Mouse (Mus musculus) liver, embryonic 15.5 days (tissue): ENCODE results near the gene Gkn2. TPM values are rescaled to one million over a fixed set of nuclear protein-coding genes. Genes with fewer than 3 reads are reported as not detected.

Experiments used
- ATAC-seq: fragments of 200-750 bp; cut with Nextera tagmentation; 2 replicates; pipeline ENCODE4 v1.8.0; 2017; ENCODE audit warnings: moderate number of reproducible peaks, mild to moderate bottlenecking, moderate library complexity; ENCODE audit not compliant: insufficient read depth
- H3K27ac ChIP-seq: fragments of 300-500 bp; sonication (generic); replicated peaks from 2 replicates; pipeline ENCODE4 v1.5.1; 2015; ENCODE audit warnings: mild to moderate bottlenecking, inconsistent platforms
- H3K27me3 ChIP-seq: fragments of 300-500 bp; sonication (generic); 2 replicates; pipeline ENCODE4 v1.6.1; 2015; ENCODE audit warnings: mild to moderate bottlenecking, inconsistent platforms
- H3K36me3 ChIP-seq: fragments of 300-500 bp; sonication (generic); replicated peaks from 2 replicates; pipeline ENCODE4 v1.6.1; 2015; ENCODE audit warnings: moderate library complexity, mild to moderate bottlenecking, inconsistent platforms
- H3K4me1 ChIP-seq: fragments of 300-500 bp; sonication (generic); replicated peaks from 2 replicates; pipeline ENCODE4 v1.6.1; 2015; ENCODE audit warnings: inconsistent platforms
- H3K4me2 ChIP-seq: fragments of 300-500 bp; sonication (generic); 2 replicates; pipeline ENCODE4 v1.6.1; 2015; ENCODE audit warnings: moderate library complexity, mild to moderate bottlenecking, inconsistent platforms
- H3K4me3 ChIP-seq: fragments of 300-500 bp; sonication (generic); replicated peaks from 2 replicates; pipeline ENCODE4 v1.5.1; 2015; ENCODE audit warnings: mild to moderate bottlenecking, inconsistent platforms
- H3K9ac ChIP-seq: fragments of 300-500 bp; sonication (generic); 2 replicates; pipeline ENCODE4 v1.6.1; 2015; ENCODE audit warnings: moderate library complexity, mild to moderate bottlenecking, inconsistent platforms
- H3K9me3 ChIP-seq: fragments of 300-500 bp; sonication (generic); replicated peaks from 2 replicates; pipeline ENCODE4 v1.6.1; 2016; ENCODE audit warnings: inconsistent platforms
- WGBS: fragments of 180-500 bp; shearing (Covaris S2); methylation state at CpG from one replicate; pipeline ENCODE4 v1.1.7; 2015; ENCODE audit warnings: mixed read lengths; ENCODE audit not compliant: insufficient replicate concordance; 5-methylcytosine and 5-hydroxymethylcytosine counted together
- polyA plus RNA-seq: library from polyadenylated mRNA; unstranded; fragments of >200 nt; fragmentation: Nextera tagmentation; extraction: Ambion mirVana; gene quantifications from 2 replicates; pipeline ENCODE4 v1.2.1, GENCODE M21; 2015

Gene Gkn2
- polyA plus RNA-seq, 1 experiment from 2014 or later: not detected

GRCm38 (mm10) chr6:87369223-87369622 is 3.9 kb upstream of the Gkn2 start:
- ATAC-seq: no peak
- H3K9ac ChIP-seq: no peak overlapping the region
- WGBS: 60% methylated on average over 5 of the region's 5 CpGs
- no peaks in the 10 kb centered on the region for H3K4me1 ChIP-seq
- H3K4me2 ChIP-seq: no peak overlapping the region
- H3K4me3 ChIP-seq: no peak overlapping the region
- no peaks in the 10 kb centered on the region for H3K36me3 ChIP-seq
- H3K9me3 ChIP-seq: no peaks in the 10 kb centered on the region
- no peak overlapping the region for H3K27ac ChIP-seq
- H3K27me3 ChIP-seq: 0 out of 2 replicates have a peak, but pooled peaks cover 2% of the 10 kb centered on the region

GRCm38 (mm10) chr6:87383926-87384691 is 11.0 kb downstream of the Gkn2 start:
- Histone ChIP-seq H3K27me3 (peaks cover 47% of the 10 kb centered on the region), H3K27ac (no peak overlapping the region), H3K36me3 (no peaks in the 10 kb centered on the region), H3K9ac (no peak overlapping the region), H3K4me1 (peaks cover 11% of the 10 kb centered on the region), H3K4me3 (no peak overlapping the region), H3K9me3 (no peaks in the 10 kb centered on the region), H3K4me2 (peak overlapping the region; percentile 44)
- ATAC-seq: no peak
- WGBS: 14% methylated on average over 24 of the region's 24 CpGs

- H3K4me3 ChIP-seq: no peak overlapping the region
- H3K9me3 ChIP-seq: no peaks in the 10 kb centered on the region
- H3K27ac ChIP-seq: no peak overlapping the region
- ATAC-seq: no peak
- peaks cover 17% of the 10 kb centered on the region for H3K4me1 ChIP-seq
- H3K9ac ChIP-seq: no peak overlapping the region
- 0 out of 2 replicates have a peak overlapping the region, but pooled peaks have one; percentile 44 for H3K4me2 ChIP-seq
- WGBS: 42% methylated on average over 6 of the region's 6 CpGs
- no peaks in the 10 kb centered on the region for H3K36me3 ChIP-seq
- peaks cover 44% of the 10 kb centered on the region for H3K27me3 ChIP-seq
Measured at GRCm38 (mm10) chr6:87384761-87385160, 11.6 kb downstream of the Gkn2 start.

DNA sequence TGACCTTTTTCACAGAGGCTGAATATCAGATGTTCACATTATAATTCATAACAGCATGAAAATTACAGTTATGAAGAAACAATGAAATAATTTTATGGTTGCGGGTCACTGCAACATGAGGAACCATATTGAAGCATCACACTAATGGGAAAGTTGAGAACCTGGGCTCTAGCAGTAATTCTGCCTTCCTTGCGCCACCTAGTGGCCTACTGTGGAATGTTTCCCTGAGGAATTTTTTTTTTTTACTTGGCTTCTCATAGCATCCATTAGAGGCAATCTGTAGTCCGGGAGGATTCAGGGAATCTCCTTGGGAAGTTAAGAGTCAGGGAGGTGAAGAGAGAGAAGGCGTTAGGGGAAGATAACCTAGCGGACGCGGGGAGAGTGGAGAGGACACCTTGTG is 13.0 kb downstream of the Gkn2 start:
- Histone ChIP-seq H3K36me3 (no peaks in the 10 kb centered on the region), H3K4me1 (peaks cover 19% of the 10 kb centered on the region), H3K27ac (no peak overlapping the region), H3K4me3 (no peak overlapping the region), H3K4me2 (no peak overlapping the region), H3K9ac (no peak overlapping the region), H3K27me3 (peaks cover 38% of the 10 kb centered on the region), H3K9me3 (no peaks in the 10 kb centered on the region)
- 9% methylated on average over 7 of the region's 7 CpGs for WGBS
- no peak for ATAC-seq

- WGBS: 69% methylated on average over 10 of the region's 10 CpGs
- Histone ChIP-seq H3K36me3 (no peaks in the 10 kb centered on the region), H3K27me3 (peaks cover 33% of the 10 kb centered on the region)
Measured at GRCm38 (mm10) chr6:87386681-87387080, 13.5 kb downstream of the Gkn2 start.

GRCm38 (mm10) chr6:87388877-87389276 is 15.7 kb downstream of the Gkn2 start, which contains the start of gene Gkn3:
TSS of gene Gkn3 (minus strand) at chr6:87388935.
- Histone ChIP-seq H3K4me1 (peaks cover 19% of the 10 kb centered on the region), H3K27me3 (peaks cover 15% of the 10 kb centered on the region), H3K4me3 (no peak within 1 kb of the TSS), H3K9me3 (no peaks in the 10 kb centered on the region), H3K36me3 (no peaks in the 10 kb centered on the region), H3K4me2 (no peak within 1 kb of the TSS), H3K27ac (no peak within 1 kb of the TSS), H3K9ac (no peak within 1 kb of the TSS)
- no peak for ATAC-seq
- WGBS: 26% methylated on average over 7 of the region's 7 CpGs

More at GRCm38 (mm10) chr6:87386681-87387080, 13.5 kb downstream of the Gkn2 start:
- no peak overlapping the region for H3K4me3 ChIP-seq
- H3K9me3 ChIP-seq: no peaks in the 10 kb centered on the region
- peaks cover 19% of the 10 kb centered on the region for H3K4me1 ChIP-seq
- H3K9ac ChIP-seq: no peak overlapping the region
- no peak for ATAC-seq
- H3K4me2 ChIP-seq: no peak overlapping the region
- H3K27ac ChIP-seq: no peak overlapping the region

DNA sequence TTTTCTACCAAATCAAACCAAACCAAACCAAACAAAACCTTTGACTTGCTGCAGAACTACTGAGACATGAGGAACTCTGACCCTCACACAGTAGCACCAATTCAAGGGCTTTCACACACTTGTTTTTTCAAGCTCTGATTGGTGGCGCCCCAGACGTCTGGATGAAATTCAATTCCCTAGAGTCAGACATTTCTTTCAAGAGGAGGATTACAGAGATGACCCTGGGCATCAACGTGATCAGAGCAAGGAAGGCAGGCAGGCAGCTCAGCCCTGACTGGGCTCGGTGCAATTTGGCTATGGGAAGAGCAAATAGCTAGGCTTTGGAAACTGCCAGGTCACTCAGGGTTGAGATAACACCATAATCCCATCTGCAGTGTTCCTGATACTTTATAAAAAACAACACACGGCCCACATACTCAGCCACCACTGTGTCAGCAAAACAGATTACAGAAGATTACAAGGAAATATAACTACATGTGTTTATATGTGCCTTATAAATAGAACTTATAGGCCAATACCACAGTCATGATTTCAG is 16.4 kb downstream of the Gkn2 start:
- Histone ChIP-seq H3K36me3 (no peaks in the 10 kb centered on the region), H3K27me3 (peaks cover 9% of the 10 kb centered on the region), H3K9ac (no peak overlapping the region), H3K9me3 (no peaks in the 10 kb centered on the region), H3K4me2 (no peak overlapping the region), H3K4me3 (no peak overlapping the region), H3K4me1 (peaks cover 17% of the 10 kb centered on the region), H3K27ac (no peak overlapping the region)
- no peak for ATAC-seq
- 20% methylated on average over 5 of the region's 5 CpGs for WGBS

DNA sequence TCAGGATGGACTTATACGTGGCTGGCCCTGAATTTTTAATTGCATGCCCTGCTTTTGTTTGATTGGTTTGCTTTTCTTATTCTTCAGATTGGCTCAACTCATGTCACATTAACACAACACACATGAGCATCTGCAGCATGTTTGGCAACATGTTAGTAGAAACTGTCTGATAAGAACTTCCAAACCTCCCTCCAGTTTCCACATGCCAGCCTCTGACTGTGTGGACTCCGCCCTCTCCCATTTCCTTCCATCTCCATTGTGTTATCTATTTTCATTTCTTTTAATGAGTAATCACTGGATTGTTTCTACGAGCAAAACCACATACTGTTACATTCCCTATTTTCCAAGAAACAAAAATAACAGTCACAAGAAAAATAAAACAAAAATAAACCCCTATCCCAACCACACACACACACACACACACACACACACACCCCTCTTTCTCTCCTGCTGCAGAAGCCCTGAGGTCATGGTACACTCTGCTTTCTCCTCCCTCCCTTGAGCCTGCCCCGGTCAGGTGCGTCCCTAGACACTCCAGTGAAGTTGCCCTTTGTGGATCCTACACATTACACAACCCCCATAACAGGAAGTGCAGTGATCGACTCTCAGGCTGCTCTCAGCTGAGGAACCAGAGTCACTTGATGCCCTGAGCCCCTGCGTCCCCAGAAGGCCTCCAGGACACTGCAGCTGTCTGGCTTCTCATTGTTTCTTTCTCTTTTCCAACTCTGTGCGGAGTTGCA is 20.5 kb downstream of the Gkn2 start:
- H3K27me3 ChIP-seq: no peaks in the 10 kb centered on the region
- no peak overlapping the region for H3K9ac ChIP-seq
- no peak overlapping the region for H3K4me3 ChIP-seq
- peaks cover 14% of the 10 kb centered on the region for H3K4me1 ChIP-seq
- no peaks in the 10 kb centered on the region for H3K36me3 ChIP-seq
- WGBS: 30% methylated on average over 8 of the region's 8 CpGs
- no peak overlapping the region for H3K27ac ChIP-seq
- H3K4me2 ChIP-seq: no peak overlapping the region
- ATAC-seq: peak; percentile 56
- H3K9me3 ChIP-seq: no peaks in the 10 kb centered on the region

DNA sequence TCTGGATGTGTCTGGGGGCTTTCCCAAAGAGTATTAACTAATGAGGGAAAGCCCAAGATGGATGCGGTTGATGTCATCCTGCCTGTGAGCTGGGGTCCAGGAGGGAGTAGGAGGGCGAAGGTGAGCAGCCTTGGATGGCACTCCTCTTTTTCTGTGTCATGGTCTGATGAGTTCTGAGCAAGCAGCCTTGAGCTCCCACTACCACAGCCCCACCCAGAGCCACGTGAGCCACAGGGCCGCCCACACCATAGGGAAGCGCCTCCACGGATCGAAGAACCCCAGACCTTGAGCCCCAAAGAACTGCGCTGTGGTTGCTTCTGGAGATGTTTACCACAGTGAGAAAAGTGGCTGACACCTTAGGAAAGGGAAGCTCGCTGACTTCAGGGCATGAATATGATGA is 21.6 kb downstream of the Gkn2 start:
- Histone ChIP-seq H3K4me2 (no peak overlapping the region), H3K9ac (no peak overlapping the region), H3K36me3 (no peaks in the 10 kb centered on the region), H3K9me3 (no peaks in the 10 kb centered on the region), H3K4me3 (no peak overlapping the region), H3K4me1 (peaks cover 10% of the 10 kb centered on the region), H3K27ac (no peak overlapping the region), H3K27me3 (no peaks in the 10 kb centered on the region)
- WGBS: 63% methylated on average over 9 of the region's 9 CpGs
- ATAC-seq: no peak

DNA sequence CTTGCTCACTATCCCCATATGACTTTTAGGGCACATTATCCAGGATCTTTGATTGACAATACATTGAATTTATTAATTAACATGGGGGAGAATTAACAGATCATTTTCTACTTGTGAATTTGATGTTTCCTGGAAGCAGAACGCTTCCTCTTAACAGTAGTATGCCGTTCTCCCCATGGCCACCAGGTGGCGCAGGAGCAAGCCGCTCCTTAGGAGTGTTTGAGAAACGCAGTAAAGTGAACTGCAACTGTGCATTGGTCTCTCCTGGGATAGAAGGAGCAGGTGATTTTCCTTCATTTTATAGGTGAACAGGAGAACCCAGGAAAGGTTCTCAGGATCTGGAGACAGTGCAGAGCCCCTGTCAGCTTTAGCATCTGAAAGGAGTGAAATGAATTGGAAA is 26.0 kb downstream of the Gkn2 start:
- no peaks in the 10 kb centered on the region for H3K36me3 ChIP-seq
- no peak overlapping the region for H3K4me3 ChIP-seq
- 0 out of 2 replicates have a peak, but pooled peaks cover 8% of the 10 kb centered on the region for H3K4me1 ChIP-seq
- H3K9me3 ChIP-seq: no peaks in the 10 kb centered on the region
- under 1% methylated on average over 5 of the region's 5 CpGs for WGBS
- no peak overlapping the region for H3K4me2 ChIP-seq
- no peak overlapping the region for H3K9ac ChIP-seq
- H3K27me3 ChIP-seq: no peaks in the 10 kb centered on the region
- no peak for ATAC-seq
- H3K27ac ChIP-seq: no peak overlapping the region

- ATAC-seq: no peak
- no peak overlapping the region for H3K4me3 ChIP-seq
- H3K9me3 ChIP-seq: no peaks in the 10 kb centered on the region
- no peak overlapping the region for H3K27ac ChIP-seq
- H3K4me1 ChIP-seq: 0 out of 2 replicates have a peak, but pooled peaks cover 8% of the 10 kb centered on the region
- no peaks in the 10 kb centered on the region for H3K36me3 ChIP-seq
- H3K4me2 ChIP-seq: no peak overlapping the region
- H3K27me3 ChIP-seq: no peaks in the 10 kb centered on the region
- WGBS: 16% methylated on average over 4 of the region's 4 CpGs
- H3K9ac ChIP-seq: no peak overlapping the region
Measured at GRCm38 (mm10) chr6:87399886-87400566, 26.9 kb downstream of the Gkn2 start.
